Mouse (Mus musculus): ENCODE results near the gene Nrip3. TPM values are rescaled to one million over a fixed set of nuclear protein-coding genes. Genes with fewer than 3 reads are reported as not detected.

The Nrip3 gene
- total RNA-seq, 4 experiments from 2014 or later, result 199 to 233 (median 214) TPM

GRCm38 (mm10) chr7:109768699-109769383 is 13.0 kb downstream of the Nrip3 start:
- no peak for DNase-seq (ENCODE audit: low spot score in 2 of 2)

GRCm38 (mm10) chr7:109767575-109768350 is 14.1 kb downstream of the Nrip3 start:
- DNase-seq (ENCODE audit: low spot score in 2 of 2), result no peak

GRCm38 (mm10) chr7:109764009-109764408 is 17.8 kb downstream of the Nrip3 start:
- DNase-seq (ENCODE audit: low spot score in 2 of 2), result no peak

GRCm38 (mm10) chr7:109756291-109756690 is 25.5 kb downstream of the Nrip3 start:
- DNase-seq (ENCODE audit: low spot score in 2 of 2), result no peak

GRCm38 (mm10) chr7:109754034-109754433 is 27.8 kb downstream of the Nrip3 start:
- DNase-seq (ENCODE audit: low spot score in 2 of 2), result no peak

GRCm38 (mm10) chr7:109752008-109752925 is 29.6 kb downstream of the Nrip3 start, which contains the start of gene Tmem9b:
TSS of gene Tmem9b (minus strand) at chr7:109752875.
- DNase-seq (ENCODE audit: low spot score in 2 of 2), result peak; percentile 49 to 77

- no peak for DNase-seq (ENCODE audit: low spot score in 2 of 2)
These were observed 30.3 kb downstream of the Nrip3 start for GRCm38 (mm10) chr7:109751427-109752007.

GRCm38 (mm10) chr7:109747747-109748146 is 34.1 kb downstream of the Nrip3 start:
- no peak for DNase-seq (ENCODE audit: low spot score in 2 of 2)

GRCm38 (mm10) chr7:109741703-109742102 is 40.1 kb downstream of the Nrip3 start:
- DNase-seq (ENCODE audit: low spot score in 2 of 2), result no peak

GRCm38 (mm10) chr7:109741060-109741459 is 40.8 kb downstream of the Nrip3 start:
- DNase-seq (ENCODE audit: low spot score in 2 of 2), result no peak

GRCm38 (mm10) chr7:109739822-109740370 is 41.9 kb downstream of the Nrip3 start:
- no peak for DNase-seq (ENCODE audit: low spot score in 2 of 2)

GRCm38 (mm10) chr7:109734806-109735205 is 47.0 kb downstream of the Nrip3 start:
- DNase-seq (ENCODE audit: low spot score in 2 of 2), result no peak

GRCm38 (mm10) chr7:109731626-109732025 is 50.2 kb downstream of the Nrip3 start, which contains the start of gene Ascl3:
TSS of gene Ascl3 (minus strand) at chr7:109731726.
- DNase-seq (ENCODE audit: low spot score in 2 of 2), result no peak

GRCm38 (mm10) chr7:109723697-109724096 is 58.1 kb downstream of the Nrip3 start, which contains the start of gene BC051019:
TSS of gene BC051019 (minus strand) at chr7:109723850.
- DNase-seq (ENCODE audit: low spot score in 2 of 2), result no peak

GRCm38 (mm10) chr7:109723114-109723513 is 58.7 kb downstream of the Nrip3 start:
- no peak for DNase-seq (ENCODE audit: low spot score in 2 of 2)

GRCm38 (mm10) chr7:109722618-109723017 is 59.2 kb downstream of the Nrip3 start:
- DNase-seq (ENCODE audit: low spot score in 2 of 2), result no peak

GRCm38 (mm10) chr7:109719286-109719685 is 62.5 kb downstream of the Nrip3 start:
- peak in 1 of 2 experiments; percentile 38 for DNase-seq (ENCODE audit: low spot score in 2 of 2)

- DNase-seq (ENCODE audit: low spot score in 2 of 2), result no peak
These were observed 68.3 kb downstream of the Nrip3 start for GRCm38 (mm10) chr7:109713434-109713982.

GRCm38 (mm10) chr7:109712198-109712597 is 69.6 kb downstream of the Nrip3 start:
- no peak for DNase-seq (ENCODE audit: low spot score in 2 of 2)

GRCm38 (mm10) chr7:109710069-109710468 is 71.8 kb downstream of the Nrip3 start:
- DNase-seq (ENCODE audit: low spot score in 2 of 2), result no peak

Measured in layer of hippocampus, adult 8-10 months (tissue).